Mouse (Mus musculus): ENCODE data around the gene Eftud2.

DNA sequence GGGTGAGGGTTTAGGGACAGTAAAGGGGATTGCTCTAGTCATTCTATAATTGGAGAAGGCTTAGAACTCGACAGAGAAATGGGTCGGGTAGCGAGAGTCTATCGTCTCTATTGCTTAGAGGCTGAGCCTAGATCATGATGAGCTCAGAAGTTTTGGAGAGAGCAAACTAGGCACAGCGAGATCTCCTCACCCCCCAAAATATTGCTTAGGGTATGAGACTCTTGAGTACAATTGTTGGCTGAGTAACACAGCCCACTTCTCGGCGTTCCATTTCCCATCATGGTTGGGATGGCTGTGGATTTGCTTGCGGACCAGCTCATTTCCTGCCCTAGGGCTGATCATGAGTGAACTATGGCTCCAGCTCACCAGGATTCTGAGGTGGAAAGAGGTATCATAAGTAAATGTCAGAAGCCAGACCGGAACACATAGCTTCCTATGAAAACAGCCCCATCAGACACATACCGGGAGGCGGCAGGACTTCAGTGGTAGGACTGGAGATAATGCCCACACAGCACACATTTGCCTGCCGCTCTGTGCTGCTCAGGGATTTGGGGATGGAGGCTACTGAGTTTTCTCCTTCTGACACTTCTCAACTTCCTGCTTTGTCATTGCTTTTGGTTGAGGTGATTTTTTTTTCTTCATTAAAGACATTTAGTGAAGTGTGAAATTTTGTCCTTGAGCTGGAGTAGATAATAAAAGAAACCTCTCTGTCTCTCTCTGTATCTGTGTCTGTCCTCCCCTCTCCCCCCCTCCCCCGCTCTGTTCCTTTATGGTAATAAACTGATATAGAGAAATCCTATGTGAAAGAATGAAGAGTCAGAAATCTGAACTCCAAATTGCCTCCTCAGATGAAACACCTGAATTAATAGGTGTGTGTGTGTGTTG lies 771 bp upstream of the Eftud2 start:
- TF ChIP-seq CTCF (IDR thresholded peaks at IDR 0.05; ENCODE audit: borderline replicate concordance, insufficient read depth, low read depth, low read length) (no peak), POLR2A (IDR thresholded peaks at IDR 0.05; ENCODE audit: borderline replicate concordance, insufficient read depth, low read length) (no peak)
